Mouse (Mus musculus) embryonic facial prominence, embryonic 14.5 days (tissue): ENCODE results near the gene 5730455P16Rik. TPM values are rescaled to one million over a fixed set of nuclear protein-coding genes. Genes with fewer than 3 reads are reported as not detected.

Source experiments
- ATAC-seq: fragments of 200-750 bp; cut with Nextera tagmentation; 2 replicates; pipeline ENCODE4 v1.8.0; 2017; ENCODE audit warnings: low read depth, moderate number of reproducible peaks, moderate TSS enrichment
- DNase-seq: peaks from one replicate; pipeline ENCODE4 v3.0.0-alpha.2; 2015; ENCODE audit warnings: low spot score
- H3K27ac ChIP-seq: fragments of 300-500 bp; sonication (generic); replicated peaks from 2 replicates; pipeline ENCODE4 v1.5.1; 2014; ENCODE audit warnings: low read depth, mild to moderate bottlenecking, low read length, moderate library complexity
- H3K27me3 ChIP-seq: fragments of 300-500 bp; sonication (generic); replicated peaks from 2 replicates; pipeline ENCODE4 v1.6.1; 2014; ENCODE audit warnings: low read length; ENCODE audit not compliant: control insufficient read depth, insufficient read depth
- H3K36me3 ChIP-seq: fragments of 300-500 bp; sonication (generic); 2 replicates; pipeline ENCODE4 v1.6.1; 2014; ENCODE audit warnings: low read length, mixed read lengths; ENCODE audit not compliant: control insufficient read depth, insufficient read depth
- H3K4me1 ChIP-seq: fragments of 300-500 bp; sonication (generic); 2 replicates; pipeline ENCODE4 v1.6.1; 2014; ENCODE audit warnings: antibody characterized with exemption, low read length; ENCODE audit not compliant: control insufficient read depth, insufficient read depth
- H3K4me2 ChIP-seq: fragments of 300-500 bp; sonication (generic); 2 replicates; pipeline ENCODE4 v1.6.1; 2014; ENCODE audit warnings: low read depth, mild to moderate bottlenecking, low read length, moderate library complexity, mixed read lengths
- H3K4me3 ChIP-seq: fragments of 300-500 bp; sonication (generic); 2 replicates; pipeline ENCODE4 v1.5.1; 2014; ENCODE audit warnings: low read depth, mild to moderate bottlenecking, low read length
- H3K9ac ChIP-seq: fragments of 300-500 bp; sonication (generic); 2 replicates; pipeline ENCODE4 v1.6.1; 2014; ENCODE audit warnings: low read depth, mild to moderate bottlenecking, low read length, moderate library complexity, mixed read lengths
- H3K9me3 ChIP-seq: fragments of 300-500 bp; sonication (generic); 2 replicates; pipeline ENCODE4 v1.6.1; 2016; ENCODE audit warnings: low read length; ENCODE audit not compliant: control insufficient read depth
- WGBS: fragments of 180-500 bp; shearing (Covaris S2); extraction: QIAGEN DNeasy Blood & Tissue Kit; methylation state at CpG from one replicate; pipeline ENCODE4 v1.1.7; 2014; 5-methylcytosine and 5-hydroxymethylcytosine counted together
- polyA plus RNA-seq: library from polyadenylated mRNA; unstranded; fragments of >200 nt; fragmentation: Nextera tagmentation; extraction: Ambion mirVana; gene quantifications from 2 replicates; pipeline ENCODE4 v1.2.1, GENCODE M21; 2014

Gene 5730455P16Rik
- polyA plus RNA-seq, 1 experiment from 2014 or later = 20.8 TPM

- H3K27me3 ChIP-seq = no peaks in the 10 kb centered on the region
- 64% methylated on average over 10 of the region's 10 CpGs for WGBS
- H3K4me1 ChIP-seq = no peaks in the 10 kb centered on the region
- H3K4me3 ChIP-seq = no peak overlapping the region
- H3K27ac ChIP-seq = no peak overlapping the region
- H3K4me2 ChIP-seq = no peak overlapping the region
- ATAC-seq = 0 out of 2 replicates have a peak, but pooled peaks have one; percentile 18
- H3K36me3 ChIP-seq = no peaks in the 10 kb centered on the region
- H3K9ac ChIP-seq = no peak overlapping the region
- no peak for DNase-seq
- H3K9me3 ChIP-seq = no peaks in the 10 kb centered on the region
Observed at GRCm38 (mm10) chr11:80315743-80316639, 61.8 kb downstream of the 5730455P16Rik start.

DNA sequence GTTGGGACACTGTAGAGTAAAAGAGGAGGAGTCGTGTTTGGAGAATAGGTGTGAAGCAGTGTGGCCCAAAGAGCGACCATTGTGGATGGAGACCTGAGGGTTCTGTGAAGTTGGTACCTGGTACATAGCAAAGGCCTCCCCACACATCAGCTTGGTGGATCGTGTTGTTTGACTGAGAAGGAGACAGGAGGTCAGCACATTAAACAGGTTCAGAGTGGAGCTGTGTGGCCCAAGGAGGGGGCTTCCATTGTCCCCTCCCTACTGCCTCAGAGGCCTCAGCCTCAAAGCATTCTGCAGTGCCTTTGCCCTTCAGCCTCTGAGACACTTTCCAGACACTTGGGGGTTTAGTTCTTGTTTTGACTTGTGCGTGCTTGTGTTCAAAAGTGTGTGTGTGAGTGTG lies 63.9 kb downstream of the 5730455P16Rik start:
- WGBS = 84% methylated on average over 4 of the region's 4 CpGs
- ATAC-seq = no peak

DNA sequence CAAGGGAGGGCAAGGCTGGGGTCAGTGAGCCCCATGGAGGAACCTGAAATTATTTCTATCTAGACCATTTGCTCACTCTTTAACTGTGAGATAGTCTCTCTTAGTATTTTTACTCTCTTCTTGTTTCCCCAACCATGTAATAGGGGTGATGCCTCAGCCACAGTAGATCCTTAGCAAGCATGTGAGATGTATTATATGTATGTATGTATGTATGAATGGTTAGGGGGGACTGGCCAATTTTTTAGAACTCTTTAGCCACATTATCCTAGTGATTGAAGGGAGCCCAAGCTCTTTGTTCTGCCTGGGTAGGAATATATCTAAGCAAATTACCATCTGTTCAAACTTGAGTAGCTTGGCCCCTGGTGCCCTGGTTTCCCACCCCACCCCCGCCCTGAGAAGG lies 64.4 kb downstream of the 5730455P16Rik start:
- no peak overlapping the region for H3K27ac ChIP-seq
- no peak overlapping the region for H3K4me3 ChIP-seq
- no peak for ATAC-seq
- H3K9ac ChIP-seq = no peak overlapping the region
- no peak for DNase-seq
- WGBS = 68% methylated on average over 1 of the region's 1 CpGs
- no peaks in the 10 kb centered on the region for H3K4me1 ChIP-seq
- no peaks in the 10 kb centered on the region for H3K9me3 ChIP-seq
- H3K4me2 ChIP-seq = no peak overlapping the region
- no peaks in the 10 kb centered on the region for H3K27me3 ChIP-seq
- H3K36me3 ChIP-seq = no peaks in the 10 kb centered on the region

More for the DNA sequence above, 63.9 kb downstream of the 5730455P16Rik start:
- H3K27ac ChIP-seq = no peak overlapping the region
- no peak for DNase-seq
- no peaks in the 10 kb centered on the region for H3K36me3 ChIP-seq
- H3K4me1 ChIP-seq = no peaks in the 10 kb centered on the region
- H3K9me3 ChIP-seq = no peaks in the 10 kb centered on the region
- H3K27me3 ChIP-seq = no peaks in the 10 kb centered on the region
- no peak overlapping the region for H3K9ac ChIP-seq
- no peak overlapping the region for H3K4me3 ChIP-seq
- no peak overlapping the region for H3K4me2 ChIP-seq

GRCm38 (mm10) chr11:80312565-80312964 lies 65.3 kb downstream of the 5730455P16Rik start:
- Histone ChIP-seq H3K27ac (no peak overlapping the region), H3K27me3 (no peaks in the 10 kb centered on the region), H3K9me3 (no peaks in the 10 kb centered on the region), H3K36me3 (no peaks in the 10 kb centered on the region), H3K4me2 (no peak overlapping the region), H3K4me1 (no peaks in the 10 kb centered on the region), H3K9ac (no peak overlapping the region), H3K4me3 (no peak overlapping the region)
- WGBS = 2% methylated on average over 6 of the region's 6 CpGs
- DNase-seq = no peak
- ATAC-seq = no peak

- ATAC-seq (no peak), DNase-seq (no peak)
- WGBS = 36% methylated on average over 2 of the region's 2 CpGs
- no peaks in the 10 kb centered on the region for H3K9me3 ChIP-seq
- no peaks in the 10 kb centered on the region for H3K36me3 ChIP-seq
- no peak overlapping the region for H3K9ac ChIP-seq
- no peaks in the 10 kb centered on the region for H3K4me1 ChIP-seq
- H3K27me3 ChIP-seq = no peaks in the 10 kb centered on the region
- H3K4me3 ChIP-seq = no peak overlapping the region
- H3K4me2 ChIP-seq = no peak overlapping the region
- no peak overlapping the region for H3K27ac ChIP-seq
Observed at GRCm38 (mm10) chr11:80312049-80312448, 65.8 kb downstream of the 5730455P16Rik start.

DNA sequence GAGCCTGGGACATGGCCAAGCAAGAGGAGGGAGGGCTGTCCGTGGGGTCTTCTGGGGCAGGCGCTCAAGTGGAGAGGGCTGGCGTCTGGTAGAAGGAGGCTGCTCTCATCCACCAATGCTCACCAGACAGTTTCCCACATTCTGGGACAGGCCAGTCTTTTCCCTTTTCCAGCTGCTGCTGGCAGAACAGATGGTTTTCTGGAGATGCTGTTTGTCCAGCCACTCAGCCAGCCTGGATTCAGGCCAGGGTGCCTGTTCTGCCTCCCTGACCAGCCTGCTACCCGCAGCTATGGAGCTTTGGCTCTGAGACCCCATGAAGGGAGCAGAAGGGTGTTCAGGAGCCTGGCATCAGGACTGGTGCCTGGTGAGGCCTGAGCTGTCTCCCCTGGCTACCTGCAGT lies 66.6 kb downstream of the 5730455P16Rik start:
- H3K4me3 ChIP-seq = no peak overlapping the region
- H3K4me1 ChIP-seq = no peaks in the 10 kb centered on the region
- no peak overlapping the region for H3K4me2 ChIP-seq

More for the DNA sequence above, 66.6 kb downstream of the 5730455P16Rik start:
- no peak overlapping the region for H3K9ac ChIP-seq
- DNase-seq (no peak), ATAC-seq (no peak)
- no peaks in the 10 kb centered on the region for H3K36me3 ChIP-seq
- H3K27me3 ChIP-seq = no peaks in the 10 kb centered on the region
- no peaks in the 10 kb centered on the region for H3K9me3 ChIP-seq
- no peak overlapping the region for H3K27ac ChIP-seq
- 51% methylated on average over 4 of the region's 4 CpGs for WGBS

Other genes with a start within 250 kb of the 5730455P16Rik start
- 21.6 and 23.9 TPM in 2 replicates for gene Tefm, start 235.9 kb downstream of the 5730455P16Rik start, polyA plus RNA-seq
- 2.2 and 2.7 TPM in 2 replicates for gene Adap2, start 223.9 kb downstream of the 5730455P16Rik start, polyA plus RNA-seq
- gene Rnf135, start 194.2 kb downstream of the 5730455P16Rik start, polyA plus RNA-seq = 6.7 and 8.3 TPM in 2 replicates
- gene Rhot1, start 169.0 kb downstream of the 5730455P16Rik start, polyA plus RNA-seq = 58.8 and 60.9 TPM in 2 replicates
- 4.1 and 5.0 TPM in 2 replicates for gene Rhbdl3, start 77.1 kb downstream of the 5730455P16Rik start, polyA plus RNA-seq
- gene Zfp207, start 5.2 kb upstream of the 5730455P16Rik start, polyA plus RNA-seq = 214 and 225 TPM in 2 replicates
- gene Psmd11, start 50.6 kb upstream of the 5730455P16Rik start, polyA plus RNA-seq = 264 and 294 TPM in 2 replicates
- gene Cdk5r1, start 99.0 kb upstream of the 5730455P16Rik start, polyA plus RNA-seq = 4.9 and 5.1 TPM in 2 replicates